Mouse (Mus musculus): Measurements from ENCODE around the gene Lif. TPM values are rescaled to one million over a fixed set of nuclear protein-coding genes. Genes with fewer than 3 reads are reported as not detected.

Gene Lif
- total and polyA plus RNA-seq, 3 experiments: 0.27 to 0.31 TPM; not detected in 1

- H3K36me3 ChIP-seq (ENCODE audit: control insufficient read depth in 1 of 2, insufficient read depth in 2 of 2, low read length in 2 of 2): peaks cover 0 to 5% of the 10 kb centered on the region in 2 experiments; a peak in 1 of 4 replicates
- no peaks in the 10 kb centered on the region for H3K27me3 ChIP-seq (ENCODE audit: control insufficient read depth in 1 of 2, insufficient read depth in 2 of 2, low read length in 2 of 2)
- H3K9ac ChIP-seq (ENCODE audit: control insufficient read depth, low read depth, low read length, poor library complexity, severe bottlenecking): no peak overlapping the region
- TF ChIP-seq MXI1 (IDR thresholded peaks at IDR 0.05; ENCODE audit: low read depth, low read length) (no peak), MAFK (IDR thresholded peaks at IDR 0.05; ENCODE audit: borderline replicate concordance, low read depth, low read length) (no peak), RCOR1 (IDR thresholded peaks at IDR 0.05; ENCODE audit: low read depth, low read length) (no peak), CHD2 (IDR thresholded peaks at IDR 0.05; ENCODE audit: low read length) (no peak), HCFC1 (IDR thresholded peaks at IDR 0.05; ENCODE audit: low read depth, low read length) (no peak), MAX (IDR thresholded peaks at IDR 0.05; ENCODE audit: low read length) (no peak), MYC (IDR thresholded peaks at IDR 0.05; ENCODE audit: low read depth, low read length) (no peak), USF2 (IDR thresholded peaks at IDR 0.05; ENCODE audit: borderline replicate concordance in 1 of 2, insufficient read depth in 1 of 2, low read depth in 1 of 2, low read length in 2 of 2) (no peak), KAT2A (conservative IDR thresholded peaks at IDR 0.05; ENCODE audit: low read depth, low read length) (no peak), ZKSCAN1 (IDR thresholded peaks at IDR 0.05; ENCODE audit: low read depth, low read length) (no peak), ETS1 (IDR thresholded peaks at IDR 0.05; ENCODE audit: low read depth, low read length) (no peak), NELFE (IDR thresholded peaks at IDR 0.05; ENCODE audit: low read depth, low read length) (no peak), CTCF (IDR thresholded peaks at IDR 0.05 in 2 of 3, conservative IDR thresholded peaks at IDR 0.05 in 1 of 3; ENCODE audit: control insufficient read depth in 1 of 3, insufficient read depth in 1 of 3, low read depth in 2 of 3, low read length in 3 of 3, poor library complexity in 1 of 3, severe bottlenecking in 1 of 3) (no peak)
- no peaks in the 10 kb centered on the region for H3K9me3 ChIP-seq (replicated peaks; ENCODE audit: insufficient read depth, low read length)
- no peak for DNase-seq (ENCODE audit: low read depth, low spot score)
- no peaks in the 10 kb centered on the region for H3K79me2 ChIP-seq (ENCODE audit: control insufficient read depth, insufficient read depth, low read length, poor library complexity)
- H3K4me3 ChIP-seq (ENCODE audit: control insufficient read depth in 1 of 2, insufficient read depth in 1 of 2, low read depth in 2 of 2, low read length in 2 of 2): no peak overlapping the region
- H3K4me1 ChIP-seq (ENCODE audit: control insufficient read depth in 1 of 2, insufficient read depth in 2 of 2, low read length in 2 of 2): peaks cover 0 to 15% of the 10 kb centered on the region in 2 experiments; a peak in 2 of 4 replicates
- no peak overlapping the region for H3K27ac ChIP-seq (ENCODE audit: control insufficient read depth, low read depth, low read length)
These were observed 27.5 kb upstream of the Lif start for GRCm38 (mm10) chr11:4229841-4230240.

- Histone ChIP-seq H3K27me3 (ENCODE audit: control insufficient read depth in 1 of 2, insufficient read depth in 2 of 2, low read length in 2 of 2) (no peaks in the 10 kb centered on the region), H3K36me3 (ENCODE audit: control insufficient read depth in 1 of 2, insufficient read depth in 2 of 2, low read length in 2 of 2) (peaks cover 0 to 8% of the 10 kb centered on the region in 2 experiments; a peak in 1 of 4 replicates), H3K79me2 (ENCODE audit: control insufficient read depth, insufficient read depth, low read length, poor library complexity) (peaks cover 2% of the 10 kb centered on the region), H3K9ac (ENCODE audit: control insufficient read depth, low read depth, low read length, poor library complexity, severe bottlenecking) (no peak overlapping the region), H3K4me1 (ENCODE audit: control insufficient read depth in 1 of 2, insufficient read depth in 2 of 2, low read length in 2 of 2) (peaks cover 0 to 23% of the 10 kb centered on the region in 2 experiments; a peak in 2 of 4 replicates), H3K27ac (ENCODE audit: control insufficient read depth, low read depth, low read length) (no peak overlapping the region), H3K4me3 (ENCODE audit: control insufficient read depth in 1 of 2, insufficient read depth in 1 of 2, low read depth in 2 of 2, low read length in 2 of 2) (no peak overlapping the region), H3K9me3 (replicated peaks; ENCODE audit: insufficient read depth, low read length) (no peaks in the 10 kb centered on the region)
- DNase-seq (ENCODE audit: low read depth, low spot score): no peak
- TF ChIP-seq CHD2 (IDR thresholded peaks at IDR 0.05; ENCODE audit: low read length) (no peak), USF1 (IDR thresholded peaks at IDR 0.05; ENCODE audit: low read depth, low read length) (no peak), ELF1 (IDR thresholded peaks at IDR 0.05; ENCODE audit: low read depth, low read length) (no peak), HCFC1 (IDR thresholded peaks at IDR 0.05; ENCODE audit: low read depth, low read length) (no peak), CTCF (IDR thresholded peaks at IDR 0.05 in 2 of 3, conservative IDR thresholded peaks at IDR 0.05 in 1 of 3; ENCODE audit: control insufficient read depth in 1 of 3, insufficient read depth in 1 of 3, low read depth in 2 of 3, low read length in 3 of 3, poor library complexity in 1 of 3, severe bottlenecking in 1 of 3) (no peak), POLR2AphosphoS5 (IDR thresholded peaks at IDR 0.05; ENCODE audit: borderline replicate concordance, low read depth, low read length) (no peak), ZMIZ1 (IDR thresholded peaks at IDR 0.05; ENCODE audit: low read depth, low read length) (no peak), POLR2AphosphoS2 (IDR thresholded peaks at IDR 0.05; ENCODE audit: low read length) (no peak), MYC (IDR thresholded peaks at IDR 0.05; ENCODE audit: low read depth, low read length) (no peak), ZNF384 (IDR thresholded peaks at IDR 0.05; ENCODE audit: low read depth, low read length) (no peak), MEF2A (IDR thresholded peaks at IDR 0.05; ENCODE audit: extremely low read depth, insufficient replicate concordance, low read depth, low read length, poor library complexity, severe bottlenecking) (no peak), JUND (IDR thresholded peaks at IDR 0.05; ENCODE audit: low read depth, low read length) (no peak), NRF1 (IDR thresholded peaks at IDR 0.05; ENCODE audit: insufficient read depth, low read depth, low read length, poor library complexity, severe bottlenecking) (no peak), KAT2A (conservative IDR thresholded peaks at IDR 0.05; ENCODE audit: low read depth, low read length) (no peak)
These were observed 25.9 kb upstream of the Lif start for GRCm38 (mm10) chr11:4231435-4231834.

Data from MEL (cell line).